Mouse (Mus musculus) cerebellum, adult 2 months (tissue): ENCODE data around the gene Myod1.

Source experiments
- CTCF ChIP-seq: fragments of 200-500 bp; IDR thresholded peaks from 2 replicates; pipeline ENCODE4 v1.5.1; 2011; ENCODE audit warnings: low read depth, mild to moderate bottlenecking, control low read depth, low read length, moderate library complexity, borderline replicate concordance; ENCODE audit not compliant: insufficient read depth
- POLR2A ChIP-seq: fragments of 200-500 bp; IDR thresholded peaks from 2 replicates; pipeline ENCODE4 v1.6.1; 2011; ENCODE audit warnings: low read length, control low read depth, borderline replicate concordance; ENCODE audit not compliant: insufficient read depth

- TF ChIP-seq CTCF (no peak), POLR2A (no peak)
Measured at GRCm38 (mm10) chr7:46353875-46354274, 22.4 kb upstream of the Myod1 start.
